Comparison of ENCODE assay signal across 19 mouse cellular contexts in the genomic region with DNA sequence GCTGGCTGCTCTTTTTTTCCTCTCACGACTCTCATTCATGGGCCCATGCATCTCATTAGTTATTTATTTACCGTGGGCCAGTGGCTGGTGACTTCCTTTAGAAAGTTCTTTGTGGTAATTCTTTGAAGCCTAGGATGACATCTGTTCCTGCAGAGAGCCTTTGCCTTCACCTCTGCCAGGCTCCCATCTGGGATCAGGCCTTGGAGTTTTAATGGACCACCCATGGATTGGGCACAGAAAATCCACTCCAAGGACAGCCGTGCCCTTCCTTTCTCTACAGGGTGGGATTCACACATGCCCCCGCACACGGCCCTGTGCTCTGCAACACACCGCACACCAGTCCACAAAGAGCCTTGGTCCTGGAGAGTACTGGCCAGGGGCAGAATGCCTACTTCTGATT. TPM values are rescaled to one million over a fixed set of nuclear protein-coding genes. Genes with fewer than 3 reads are reported as not detected.
DNase-seq lines count a peak whose midpoint lies in the region; ATAC-seq lines count a peak whose summit lies in the region.
"Had no signal": no experiment of that assay in that cellular context is flagged by ENCODE, and none has a peak within 500 bp of the region (broad histone marks: within the 10 kb centered on the region; RNA-seq: fewer than 3 reads in every experiment).

No protein-coding gene starts in this region.

- H3K27me3 ChIP-seq in midbrain, embryonic 13.5 days: 0 out of 2 replicates have a peak, but pooled peaks cover 5% of the 10 kb centered on the region
- no peaks in the 10 kb centered on the region for H3K27me3 ChIP-seq in midbrain, embryonic 15.5 days (replicated peaks)
- no peaks in the 10 kb centered on the region for H3K27me3 ChIP-seq in forebrain, embryonic 15.5 days
- no peaks in the 10 kb centered on the region for H3K27me3 ChIP-seq in hindbrain, embryonic 11.5 days (ENCODE audit: control insufficient read depth, insufficient read depth, low read length)
- H3K27me3 ChIP-seq in midbrain, embryonic 16.5 days (ENCODE audit: control insufficient read depth, insufficient read depth, low read depth, low read length): no peaks in the 10 kb centered on the region
- H3K27me3 ChIP-seq: embryonic facial prominence, embryonic 13.5 days had no signal

- no peak overlapping the region for H3K9ac ChIP-seq in midbrain, embryonic 13.5 days (replicated peaks)
- no peak overlapping the region for H3K9ac ChIP-seq in midbrain, embryonic 15.5 days
- no peak overlapping the region for H3K9ac ChIP-seq in forebrain, embryonic 15.5 days (replicated peaks)
- H3K9ac ChIP-seq in hindbrain, embryonic 11.5 days (ENCODE audit: low read depth, low read length): no peak overlapping the region
- no peak overlapping the region for H3K9ac ChIP-seq in midbrain, embryonic 16.5 days (ENCODE audit: low read depth, low read length)
- H3K9ac ChIP-seq: embryonic facial prominence, embryonic 13.5 days; heart, embryonic 12.5 days; liver, postnatal 0 days had no signal

- peak; percentile 78 for ATAC-seq in midbrain, embryonic 13.5 days
- ATAC-seq in midbrain, embryonic 15.5 days (replicated peaks): no peak
- ATAC-seq in forebrain, embryonic 15.5 days (replicated peaks): peak; percentile 58; the same call in 1 of the 2 replicates
- peak; percentile 61 for ATAC-seq in hindbrain, embryonic 11.5 days (ENCODE audit: low FRiP score)
- peak; percentile 54; the same call in 1 of the 2 replicates for ATAC-seq in midbrain, embryonic 16.5 days
- ATAC-seq: intestine, postnatal 0 days; liver, postnatal 0 days had no signal

- 20% methylated on average over 6 of the region's 6 CpGs for WGBS in midbrain, embryonic 13.5 days
- WGBS in midbrain, embryonic 15.5 days: 22% methylated on average over 6 of the region's 6 CpGs
- 16% methylated on average over 6 of the region's 6 CpGs for WGBS in forebrain, embryonic 15.5 days
- WGBS in hindbrain, embryonic 11.5 days: 23% methylated on average over 6 of the region's 6 CpGs
- 12% methylated on average over 6 of the region's 6 CpGs for WGBS in midbrain, embryonic 16.5 days

- DNase-seq in hindbrain, embryonic 11.5 days (ENCODE audit: low spot score): no peak
- no peak for DNase-seq in right cerebral cortex, postnatal 10 days (ENCODE audit: low spot score in 2 of 2)
- DNase-seq in kidney, postnatal 25 days: no peak
- no peak for DNase-seq in cerebellum, postnatal 36 days
- DNase-seq: heart, postnatal 36 days; liver; liver, postnatal 0 days; lung, postnatal 14 days; thymus, adult 18-20 months had no signal

- H3K9me3 ChIP-seq in midbrain, embryonic 13.5 days: no peaks in the 10 kb centered on the region
- no peaks in the 10 kb centered on the region for H3K9me3 ChIP-seq in midbrain, embryonic 15.5 days
- no peaks in the 10 kb centered on the region for H3K9me3 ChIP-seq in forebrain, embryonic 15.5 days
- H3K9me3 ChIP-seq in hindbrain, embryonic 11.5 days (ENCODE audit: control insufficient read depth, low read length): no peaks in the 10 kb centered on the region
- H3K9me3 ChIP-seq in midbrain, embryonic 16.5 days (replicated peaks; ENCODE audit: control insufficient read depth, low read length, poor library complexity, severe bottlenecking): no peaks in the 10 kb centered on the region
- H3K9me3 ChIP-seq: embryonic facial prominence, embryonic 13.5 days; heart, embryonic 12.5 days; megakaryocyte, embryonic 14.5 days had no signal

- H3K4me2 ChIP-seq in midbrain, embryonic 13.5 days (replicated peaks): no peak overlapping the region
- H3K4me2 ChIP-seq in midbrain, embryonic 15.5 days: no peak overlapping the region
- H3K4me2 ChIP-seq in forebrain, embryonic 15.5 days (replicated peaks): no peak overlapping the region
- H3K4me2 ChIP-seq in hindbrain, embryonic 11.5 days (replicated peaks; ENCODE audit: low read depth, low read length): no peak overlapping the region
- no peak overlapping the region for H3K4me2 ChIP-seq in midbrain, embryonic 16.5 days (ENCODE audit: low read length)
- H3K4me2 ChIP-seq: embryonic facial prominence, embryonic 13.5 days; heart, embryonic 12.5 days had no signal

- no peak overlapping the region for H3K4me3 ChIP-seq in midbrain, embryonic 13.5 days (replicated peaks)
- no peak overlapping the region for H3K4me3 ChIP-seq in midbrain, embryonic 15.5 days
- no peak overlapping the region for H3K4me3 ChIP-seq in forebrain, embryonic 15.5 days
- H3K4me3 ChIP-seq in hindbrain, embryonic 11.5 days (ENCODE audit: low read depth, low read length): no peak overlapping the region
- no peak overlapping the region for H3K4me3 ChIP-seq in midbrain, embryonic 16.5 days (ENCODE audit: low read depth, low read length)
- H3K4me3 ChIP-seq: embryonic facial prominence, embryonic 13.5 days; heart, embryonic 12.5 days; layer of hippocampus, adult 2 months; megakaryocyte, embryonic 14.5 days had no signal

- no peaks in the 10 kb centered on the region for H3K36me3 ChIP-seq in midbrain, embryonic 13.5 days
- no peaks in the 10 kb centered on the region for H3K36me3 ChIP-seq in midbrain, embryonic 15.5 days (replicated peaks)
- no peaks in the 10 kb centered on the region for H3K36me3 ChIP-seq in forebrain, embryonic 15.5 days
- no peaks in the 10 kb centered on the region for H3K36me3 ChIP-seq in hindbrain, embryonic 11.5 days (ENCODE audit: control insufficient read depth, insufficient read depth, low read length)
- H3K36me3 ChIP-seq in midbrain, embryonic 16.5 days (ENCODE audit: control insufficient read depth, insufficient read depth, low read length): no peaks in the 10 kb centered on the region

- no peak overlapping the region for H3K27ac ChIP-seq in midbrain, embryonic 13.5 days
- no peak overlapping the region for H3K27ac ChIP-seq in midbrain, embryonic 15.5 days
- H3K27ac ChIP-seq in forebrain, embryonic 15.5 days (replicated peaks): no peak overlapping the region
- H3K27ac ChIP-seq in hindbrain, embryonic 11.5 days (ENCODE audit: low read depth, low read length): no peak overlapping the region
- no peak overlapping the region for H3K27ac ChIP-seq in midbrain, embryonic 16.5 days (ENCODE audit: low read length)
- H3K27ac ChIP-seq: embryonic facial prominence, embryonic 13.5 days; kidney, postnatal 0 days; layer of hippocampus, adult 2 months had no signal

- H3K4me1 ChIP-seq in midbrain, embryonic 13.5 days (replicated peaks): peaks cover 4% of the 10 kb centered on the region; the same call in 1 of the 2 replicates
- H3K4me1 ChIP-seq in midbrain, embryonic 15.5 days: no peaks in the 10 kb centered on the region
- H3K4me1 ChIP-seq in forebrain, embryonic 15.5 days: no peaks in the 10 kb centered on the region
- no peaks in the 10 kb centered on the region for H3K4me1 ChIP-seq in hindbrain, embryonic 11.5 days (replicated peaks; ENCODE audit: control insufficient read depth, insufficient read depth, low read length)
- no peaks in the 10 kb centered on the region for H3K4me1 ChIP-seq in midbrain, embryonic 16.5 days (ENCODE audit: control insufficient read depth, insufficient read depth, low read length)
- H3K4me1 ChIP-seq: megakaryocyte, embryonic 14.5 days had no signal

RNA-seq across cellular contexts. Expression of gene Ctdspl, which starts 24.3 kb away (rescaled TPM):
- 5.2 and 6.2 TPM in 2 replicates for polyA plus RNA-seq in midbrain, embryonic 13.5 days (2015; fragmentation: Nextera tagmentation; extraction: Ambion mirVana)
- polyA plus RNA-seq in midbrain, embryonic 15.5 days (2015; fragmentation: Nextera tagmentation; extraction: Ambion mirVana): 7.5 and 8.3 TPM in 2 replicates
- 5.6 and 7.7 TPM in 2 replicates for polyA plus RNA-seq in forebrain, embryonic 15.5 days (2015; fragmentation: Nextera tagmentation; extraction: Ambion mirVana)
- 8.1 TPM in 2 replicates for polyA plus RNA-seq in hindbrain, embryonic 11.5 days (2014; fragmentation: Nextera tagmentation; extraction: Ambion mirVana)
- 8.8 and 10.9 TPM in 2 replicates for polyA plus RNA-seq in midbrain, embryonic 16.5 days (2015; fragmentation: Nextera tagmentation; extraction: Ambion mirVana)
